Mouse (Mus musculus) ES-E14 (cell line): Measurements from ENCODE around the gene Pdlim7. TPM values are rescaled to one million over a fixed set of nuclear protein-coding genes. Genes with fewer than 3 reads are reported as not detected.

Experiments
- DNase-seq: peaks from one replicate; pipeline ENCODE4 v3.0.0-alpha.2; 2013; ENCODE audit warnings: low read depth, low spot score
- H3K27ac ChIP-seq: 2 replicates; pipeline ENCODE4 v1.5.1; 2012; ENCODE audit warnings: low read depth, mild to moderate bottlenecking, low read length, moderate library complexity, mixed read lengths; ENCODE audit not compliant: poor library complexity, insufficient read depth, severe bottlenecking
- H3K36me3 ChIP-seq: 2 replicates; pipeline ENCODE4 v1.6.1; 2012; ENCODE audit warnings: mild to moderate bottlenecking, low read length, moderate library complexity, mixed read lengths; ENCODE audit not compliant: control insufficient read depth, poor library complexity, insufficient read depth, severe bottlenecking
- H3K4me1 ChIP-seq, 2 experiments: fragments of 150-350 bp in 1 of 2; sonication (generic) in 1 of 2; 2 replicates each; pipeline ENCODE4 v1.6.1; 2012; ENCODE audit warnings: low read length in 2 of 2, mild to moderate bottlenecking in 1 of 2, mixed read lengths in 1 of 2; ENCODE audit not compliant: control insufficient read depth in 2 of 2, insufficient read depth in 2 of 2, poor library complexity in 1 of 2
- H3K4me3 ChIP-seq, 2 experiments: fragments of 150-350 bp in 1 of 2; sonication (generic) in 1 of 2; 2 replicates each; pipeline ENCODE4 v1.5.1; 2012; ENCODE audit warnings: low read length in 2 of 2, low read depth in 1 of 2, mild to moderate bottlenecking in 1 of 2, mixed read lengths in 1 of 2; ENCODE audit not compliant: insufficient read depth in 1 of 2, poor library complexity in 1 of 2, severe bottlenecking in 1 of 2
- H3K9ac ChIP-seq: 2 replicates; pipeline ENCODE4 v1.6.1; 2012; ENCODE audit warnings: low read depth, mild to moderate bottlenecking, low read length, mixed read lengths; ENCODE audit not compliant: poor library complexity, insufficient read depth, severe bottlenecking
- H3K9me3 ChIP-seq: fragments of 150-350 bp; sonication (generic); 2 replicates; pipeline ENCODE4 v1.6.1; 2012; ENCODE audit warnings: low read depth, mild to moderate bottlenecking, low read length; ENCODE audit not compliant: control insufficient read depth, insufficient read depth
- CHD2 ChIP-seq: IDR thresholded peaks from 2 replicates; pipeline ENCODE4 v1.6.1; 2014; ENCODE audit warnings: mild to moderate bottlenecking, low read depth, low read length, inconsistent platforms
- HCFC1 ChIP-seq: IDR thresholded peaks from 2 replicates; pipeline ENCODE4 v1.6.1; 2012; ENCODE audit warnings: low read length, inconsistent platforms, borderline replicate concordance; ENCODE audit not compliant: insufficient read depth
- MAFK ChIP-seq: IDR thresholded peaks from 2 replicates; pipeline ENCODE4 v1.6.1; 2014; ENCODE audit warnings: mild to moderate bottlenecking, low read depth, low read length, inconsistent platforms; ENCODE audit not compliant: insufficient read depth
- ZC3H11A ChIP-seq: IDR thresholded peaks from 2 replicates; pipeline ENCODE4 v1.6.1; 2012; ENCODE audit warnings: low read depth, mild to moderate bottlenecking, inconsistent platforms, low read length, borderline replicate concordance
- ZNF384 ChIP-seq: IDR thresholded peaks from 2 replicates; pipeline ENCODE4 v1.6.1; 2012; ENCODE audit warnings: low read depth, low read length, inconsistent platforms
- in situ Hi-C, 2 experiments: fragments of 600-800 bp; cut with MboI; formaldehyde crosslinking; loops; one replicate each; pipeline ENCODE4 v1.15.1; 2025; ENCODE audit warnings: low sequenced_read_pairs in 2 of 2, inconsistent platforms in 1 of 2; ENCODE audit not compliant: unreplicated experiment in 2 of 2
- total RNA-seq: library from RNA; depleted of rRNA; stranded (reverse); fragments of 300-350 nt; gene quantifications from 2 replicates; pipeline ENCODE4 v1.2.3, GENCODE M21; 2012

Gene Pdlim7
- total RNA-seq, 1 experiment: 58.2 TPM

- DNase-seq: no peak
- Histone ChIP-seq H3K36me3 (peaks cover 3% of the 10 kb centered on the region; the same call in 1 of the 2 replicates), H3K27ac (no peak overlapping the region), H3K4me3 (peak overlapping the region in 1 of 2 experiments; percentile 26; a peak in 1 of 4 replicates), H3K9ac (peak overlapping the region; percentile 84; the same call in 1 of the 2 replicates), H3K4me1 (peaks cover 0 to 23% of the 10 kb centered on the region in 2 experiments; a peak in 1 of 4 replicates), H3K9me3 (no peaks in the 10 kb centered on the region)
- TF ChIP-seq MAFK: no peak; the same call in 1 of the 2 replicates
- no peak for TF ChIP-seq ZNF384
- TF ChIP-seq HCFC1: no peak
- no peak for TF ChIP-seq ZC3H11A
- TF ChIP-seq CHD2: no peak
- in situ Hi-C loops: loop anchor here in 1 of 2 experiments (5.0 kb wide), 1 partner anchor 53 kb away; no protein-coding TSS in a partner anchor
These were observed 48.3 kb downstream of the Pdlim7 start for GRCm38 (mm10) chr13:55465184-55465583.

GRCm38 (mm10) chr13:55464027-55464884 lies 49.2 kb downstream of the Pdlim7 start, which contains the start of gene Prr7:
Gene Prr7, plus strand, starts transcription at chr13:55464267.
- TF ChIP-seq CHD2 (no peak), ZC3H11A (no peak), HCFC1 (no peak), ZNF384 (no peak), MAFK (no peak)
- H3K36me3 ChIP-seq: peaks cover 9% of the 10 kb centered on the region
- H3K27ac ChIP-seq: peak within 1 kb of the TSS; percentile 12; the same call in 1 of the 2 replicates
- peak within 1 kb of the TSS; percentile 84 for H3K9ac ChIP-seq
- DNase-seq: no peak
- H3K9me3 ChIP-seq: no peaks in the 10 kb centered on the region
- H3K4me3 ChIP-seq: peak within 1 kb of the TSS; percentile 69 to 70
- H3K4me1 ChIP-seq: peaks cover 0 to 23% of the 10 kb centered on the region in 2 experiments; a peak in 1 of 4 replicates
- in situ Hi-C loops: no loop called here

- no peak for TF ChIP-seq HCFC1
- TF ChIP-seq ZNF384: no peak
- TF ChIP-seq ZC3H11A: no peak
- no peak for TF ChIP-seq MAFK
- no peak for TF ChIP-seq CHD2
- Histone ChIP-seq H3K4me1 (peaks cover 0 to 23% of the 10 kb centered on the region in 2 experiments; a peak in 1 of 4 replicates), H3K36me3 (peaks cover 17% of the 10 kb centered on the region), H3K9ac (peak overlapping the region; percentile 84), H3K9me3 (no peaks in the 10 kb centered on the region), H3K4me3 (peak overlapping the region; percentile 69 to 70; a peak in 3 of 4 replicates), H3K27ac (no peak overlapping the region)
- DNase-seq: no peak
- in situ Hi-C loops: no loop called here
These were observed 50.0 kb downstream of the Pdlim7 start for GRCm38 (mm10) chr13:55463399-55464026.

GRCm38 (mm10) chr13:55462965-55463364 lies 50.5 kb downstream of the Pdlim7 start:
- Histone ChIP-seq H3K36me3 (peaks cover 21% of the 10 kb centered on the region), H3K4me3 (no peak overlapping the region), H3K9me3 (no peaks in the 10 kb centered on the region), H3K27ac (no peak overlapping the region), H3K9ac (no peak overlapping the region), H3K4me1 (peaks cover 0 to 23% of the 10 kb centered on the region in 2 experiments; a peak in 1 of 4 replicates)
- TF ChIP-seq MAFK: no peak
- DNase-seq: no peak
- in situ Hi-C loops: no loop called here
